ENCODE assay signal across 8 mouse cellular contexts in the genomic region with DNA sequence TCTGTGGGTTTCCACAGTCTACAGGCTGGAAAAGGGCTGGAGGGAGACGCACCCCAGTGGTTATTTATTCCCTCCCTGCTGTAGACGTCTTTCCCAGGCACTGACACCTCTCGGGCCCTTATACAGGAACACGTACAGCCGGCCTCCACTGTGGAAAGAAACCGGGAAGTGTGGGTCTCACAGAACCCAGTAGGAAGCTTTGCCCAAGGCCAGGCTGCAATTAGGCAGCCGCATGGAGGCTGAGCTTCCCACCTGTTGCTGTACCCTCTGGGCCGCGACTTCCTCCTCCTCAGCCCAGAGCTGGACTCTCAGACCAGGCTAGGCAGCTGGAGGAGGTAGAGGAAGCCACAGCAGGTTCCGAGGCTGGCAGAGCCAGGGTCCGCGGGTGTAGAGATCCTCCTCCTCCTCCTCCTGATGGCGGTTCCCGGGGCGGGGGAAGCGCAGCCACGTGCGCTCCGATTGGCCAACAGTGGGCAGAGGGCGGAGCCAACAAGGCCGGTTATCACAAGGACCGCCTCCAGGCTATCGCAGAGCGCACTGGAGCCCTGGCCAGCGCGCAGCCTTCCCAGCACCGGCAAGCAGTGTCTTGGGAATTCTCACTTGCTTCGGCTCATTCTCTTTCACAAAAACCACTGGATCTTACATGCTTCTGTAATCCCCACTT. TPM values are rescaled to one million over a fixed set of nuclear protein-coding genes. Genes with fewer than 3 reads are reported as not detected.
DNase-seq lines count a peak whose midpoint lies in the region; ATAC-seq and TF ChIP-seq lines count a peak whose summit lies in the region.

A gene (plus strand): TSS at position 530 of the 664 bp plus-strand sequence.

- no peak for TF ChIP-seq CTCF in cortical plate, adult 2 months (IDR thresholded peaks at IDR 0.05; ENCODE audit: extremely low read depth, insufficient read depth, low read length)
- TF ChIP-seq CTCF in left cerebral cortex, adult 2 months (IDR thresholded peaks at IDR 0.05) = peak; percentile 20

- H3K4me1 ChIP-seq in cortical plate, adult 2 months (ENCODE audit: control insufficient read depth, insufficient read depth, low read length) = no peaks in the 10 kb centered on the region; the same call in 1 of the 2 replicates

- H3K27ac ChIP-seq in cortical plate, adult 2 months (ENCODE audit: insufficient read depth, low read length) = peak within 1 kb of the TSS; percentile 66
- H3K27ac ChIP-seq in left cerebral cortex, adult 2 months = peak within 1 kb of the TSS; percentile 92
- H3K27ac ChIP-seq in macrophage = peak within 1 kb of the TSS; percentile 70

- peak; percentile 86 to 93 for DNase-seq in gastrocnemius, adult 8-10 months (ENCODE audit: low spot score in 2 of 2)
- peak; percentile 72 for DNase-seq in hindlimb bud, embryonic 11.5 days (ENCODE audit: extremely low spot score, low read depth, low spot score)
- DNase-seq in left cerebral cortex, adult 2 months (ENCODE audit: extremely low spot score in 1 of 2, low spot score in 2 of 2) = peak; percentile 93 to 94
- peak; percentile 79 for DNase-seq in retina, postnatal 7 days (ENCODE audit: low read depth, low spot score)
- DNase-seq in urinary bladder, adult 18-20 months (ENCODE audit: low spot score in 2 of 2) = peak; percentile 89

- intact Hi-C loops in left cerebral cortex, adult 2 months (cut with DNase I) = loop anchor here (2.0 to 10.0 kb wide), 5 partner anchors 37 to 531 kb away; no protein-coding TSS in a partner anchor

- peak; percentile 99 for TF ChIP-seq POLR2A in cortical plate, adult 2 months (IDR thresholded peaks at IDR 0.05; ENCODE audit: extremely low read depth, insufficient read depth, low read length)

- peak within 1 kb of the TSS; percentile 53 for H3K4me3 ChIP-seq in cortical plate, adult 2 months (ENCODE audit: insufficient read depth, low read length)
- H3K4me3 ChIP-seq in left cerebral cortex, adult 2 months = peak within 1 kb of the TSS; percentile 84
- H3K4me3 ChIP-seq in macrophage (ENCODE audit: inconsistent target) = peak within 1 kb of the TSS; percentile 76

- no peaks in the 10 kb centered on the region for H3K36me3 ChIP-seq in macrophage (ENCODE audit: inconsistent target)

- peak; percentile 89 for ATAC-seq in activated CD4-positive, CD25-positive, alpha-beta regulatory T cell, adult 4 months

- peaks cover 45% of the 10 kb centered on the region for H3K79me2 ChIP-seq in macrophage (ENCODE audit: inconsistent target)

- under 1% methylated on average over 28 of the region's 28 CpGs for WGBS in macrophage (ENCODE audit: missing documents)

RNA-seq across cellular contexts. Expression of the gene that starts here (rescaled TPM):
- polyA plus RNA-seq in activated CD4-positive, CD25-positive, alpha-beta regulatory T cell, adult 4 months (2017; shearing (Covaris generic)) = under 1 TPM in 1 of 2 experiments, not detected in 1; 0.09 TPM
- 11.4 and 11.9 TPM in 2 replicates for polyA plus RNA-seq in cortical plate, adult 2 months (2012; rRNA removed)
- total RNA-seq in gastrocnemius, adult 8-10 months (2022) = 10 to 100 TPM; 43.3 to 55.5 (median 47.5) TPM
- 10 to 100 TPM; 18.2 to 19.2 TPM for total RNA-seq in left cerebral cortex, adult 2 months (2021)
- 10 to 100 TPM in 8 of 26 experiments, 1 to 10 TPM in 18; 1.5 to 31.7 (median 7.6) TPM for total RNA-seq in macrophage (2018; cell fraction: chromatin; rRNA removed)
- 10 to 100 TPM in 6 of 26 experiments, 1 to 10 TPM in 20; 1.7 to 17.0 (median 6.5) TPM for total RNA-seq in macrophage (2018; cell fraction: cytosol; rRNA removed)
- total RNA-seq in macrophage (2018; cell fraction: nucleus; rRNA removed) = 10 to 100 TPM in 18 of 26 experiments, 1 to 10 TPM in 8; 5.1 to 28.8 (median 12.8) TPM
- polyA plus RNA-seq in macrophage (2018) = 5.1 to 6.7 TPM (median 6.4 TPM) in 3 replicates

Comparison
In these comparisons a context has a peak if more than half of its experiments do, and no peak if none do; other contexts are left out.
1. Peak in every context shown above with its lines: DNase-seq, ATAC-seq, H3K4me3 ChIP-seq and H3K27ac ChIP-seq.
2. Peak in ATAC-seq in activated CD4-positive, CD25-positive, alpha-beta regulatory T cell, adult 4 months; RNA of the gene not detected or under 1 TPM.